Mouse (Mus musculus): ENCODE measurements around the gene Rab6b. TPM values are rescaled to one million over a fixed set of nuclear protein-coding genes. Genes with fewer than 3 reads are reported as not detected.

Gene Rab6b
- polyA plus RNA-seq, 1 experiment from 2014 or later = 5.2 TPM

Other genes starting within 250 kb of the Rab6b start
- 4.6 and 5.6 TPM in 2 replicates for gene Slco2a1, start 123.1 kb upstream of the Rab6b start, polyA plus RNA-seq (2015; fragmentation: Nextera tagmentation; extraction: Ambion mirVana)
- 58.7 and 62.9 TPM in 2 replicates for gene Srprb, start 90.3 kb downstream of the Rab6b start, polyA plus RNA-seq (2015; fragmentation: Nextera tagmentation; extraction: Ambion mirVana)
- 1.1 and 3.9 TPM in 2 replicates for gene Gm20425, start 118.5 kb downstream of the Rab6b start, polyA plus RNA-seq (2015; fragmentation: Nextera tagmentation; extraction: Ambion mirVana)
- gene Trf, start 118.7 kb downstream of the Rab6b start, polyA plus RNA-seq (2015; fragmentation: Nextera tagmentation; extraction: Ambion mirVana) = 66.2 and 161 TPM in 2 replicates
- 2.2 and 2.4 TPM in 2 replicates for gene 1300017J02Rik, start 193.3 kb downstream of the Rab6b start, polyA plus RNA-seq (2015; fragmentation: Nextera tagmentation; extraction: Ambion mirVana)
- gene Topbp1, start 193.4 kb downstream of the Rab6b start, polyA plus RNA-seq (2015; fragmentation: Nextera tagmentation; extraction: Ambion mirVana) = 69.2 and 69.5 TPM in 2 replicates